Mouse (Mus musculus): Measurements from ENCODE around the gene Sh3bp5l. TPM values are rescaled to one million over a fixed set of nuclear protein-coding genes. Genes with fewer than 3 reads are reported as not detected.

Sh3bp5l gene
- polyA plus RNA-seq, 1 experiment = 16.0 TPM

DNA sequence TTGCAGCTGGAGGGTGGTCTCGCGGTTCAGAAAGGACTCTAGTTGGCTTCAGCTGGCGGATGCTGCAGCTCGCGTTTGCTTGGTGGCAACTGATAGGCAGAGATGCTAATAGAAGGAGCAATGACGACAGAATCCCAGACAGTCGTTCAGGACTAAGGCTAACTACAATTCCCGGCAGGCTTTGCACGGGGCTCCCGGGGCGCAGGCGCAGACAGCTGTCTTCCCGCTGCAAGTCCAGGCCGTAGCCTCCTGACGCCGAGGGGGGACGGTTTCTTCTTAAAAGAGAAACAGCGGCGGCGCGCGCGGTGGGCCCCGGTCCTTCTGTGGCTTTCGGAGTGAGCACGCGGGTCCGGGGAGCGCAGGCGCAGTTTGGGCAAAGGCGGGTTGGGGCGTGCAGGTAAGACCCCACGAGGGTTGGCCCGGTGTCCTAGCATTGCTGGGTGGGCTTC lies 23.6 kb upstream of the Sh3bp5l start, which contains the start of gene Zfp692:
Zfp692 (plus strand) TSS at position 210 of the 449 bp plus-strand sequence.
- TF ChIP-seq CTCF (IDR thresholded peaks at IDR 0.05; ENCODE audit: extremely low read depth, insufficient read depth, insufficient read length, insufficient replicate concordance) (no peak), POLR2A (IDR thresholded peaks at IDR 0.05; ENCODE audit: low read depth, low read length) (no peak)
- no peaks in the 10 kb centered on the region; the same call in 1 of the 2 replicates for H3K4me1 ChIP-seq (ENCODE audit: control insufficient read depth, insufficient read depth, insufficient read length)
- H3K27me3 ChIP-seq (ENCODE audit: control insufficient read depth, insufficient read depth, low read length) = no peaks in the 10 kb centered on the region
- DNase-seq (ENCODE audit: low read depth in 1 of 2, low spot score in 2 of 2) = peak; percentile 70 to 93
- WGBS = under 1% methylated on average over 34 of the region's 34 CpGs
- H3K27ac ChIP-seq (ENCODE audit: insufficient read depth, low read length) = no peak within 1 kb of the TSS
- no peaks in the 10 kb centered on the region for H3K36me3 ChIP-seq (ENCODE audit: control insufficient read depth, insufficient read depth, low read length)
- peak within 1 kb of the TSS; percentile 64 for H3K4me3 ChIP-seq (ENCODE audit: extremely low read depth, insufficient read depth, insufficient read length)

GRCm38 (mm10) chr11:58307411-58308080 lies 23.0 kb upstream of the Sh3bp5l start:
- peak; percentile 28 to 39 for DNase-seq (ENCODE audit: low read depth in 1 of 2, low spot score in 2 of 2)
- TF ChIP-seq CTCF (IDR thresholded peaks at IDR 0.05; ENCODE audit: extremely low read depth, insufficient read depth, insufficient read length, insufficient replicate concordance) (no peak), POLR2A (IDR thresholded peaks at IDR 0.05; ENCODE audit: low read depth, low read length) (no peak)
- H3K27ac ChIP-seq (ENCODE audit: insufficient read depth, low read length) = no peak overlapping the region
- WGBS = 2% methylated on average over 42 of the region's 42 CpGs
- H3K4me1 ChIP-seq (ENCODE audit: control insufficient read depth, insufficient read depth, insufficient read length) = no peaks in the 10 kb centered on the region; the same call in 1 of the 2 replicates
- no peaks in the 10 kb centered on the region for H3K36me3 ChIP-seq (ENCODE audit: control insufficient read depth, insufficient read depth, low read length)
- no peaks in the 10 kb centered on the region for H3K27me3 ChIP-seq (ENCODE audit: control insufficient read depth, insufficient read depth, low read length)
- peak overlapping the region; percentile 64 for H3K4me3 ChIP-seq (ENCODE audit: extremely low read depth, insufficient read depth, insufficient read length)

DNA sequence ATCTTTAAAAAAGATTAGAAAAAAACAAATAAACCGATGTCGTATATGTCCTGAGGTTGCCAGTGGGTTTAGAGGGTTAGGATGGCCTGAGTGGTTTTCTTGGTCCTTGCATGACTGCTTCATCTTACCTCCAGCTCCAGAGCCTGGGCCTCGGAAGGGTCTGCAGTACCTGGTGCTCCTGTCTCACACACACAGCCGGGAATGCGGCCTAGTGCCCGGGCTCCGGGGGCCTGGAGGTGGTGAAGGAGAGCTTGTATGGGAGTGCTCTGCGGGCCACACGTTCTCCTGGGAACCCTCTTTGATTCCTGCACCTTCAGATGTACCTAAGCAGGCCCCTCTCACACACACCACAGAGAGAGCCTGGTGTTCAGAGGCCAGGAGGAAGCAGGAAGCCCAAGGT lies 21.9 kb upstream of the Sh3bp5l start:
- Histone ChIP-seq H3K27ac (ENCODE audit: insufficient read depth, low read length) (no peak overlapping the region), H3K4me1 (ENCODE audit: control insufficient read depth, insufficient read depth, insufficient read length) (no peaks in the 10 kb centered on the region; the same call in 1 of the 2 replicates), H3K36me3 (ENCODE audit: control insufficient read depth, insufficient read depth, low read length) (no peaks in the 10 kb centered on the region), H3K4me3 (ENCODE audit: extremely low read depth, insufficient read depth, insufficient read length) (no peak overlapping the region), H3K27me3 (ENCODE audit: control insufficient read depth, insufficient read depth, low read length) (no peaks in the 10 kb centered on the region)
- no peak for DNase-seq (ENCODE audit: low read depth in 1 of 2, low spot score in 2 of 2)
- 95% methylated on average over 9 of the region's 9 CpGs for WGBS
- TF ChIP-seq CTCF (IDR thresholded peaks at IDR 0.05; ENCODE audit: extremely low read depth, insufficient read depth, insufficient read length, insufficient replicate concordance) = no peak
- no peak for TF ChIP-seq POLR2A (IDR thresholded peaks at IDR 0.05; ENCODE audit: low read depth, low read length)

GRCm38 (mm10) chr11:58314069-58314468 lies 16.5 kb upstream of the Sh3bp5l start:
- TF ChIP-seq POLR2A (IDR thresholded peaks at IDR 0.05; ENCODE audit: low read depth, low read length) (no peak), CTCF (IDR thresholded peaks at IDR 0.05; ENCODE audit: extremely low read depth, insufficient read depth, insufficient read length, insufficient replicate concordance) (no peak)
- Histone ChIP-seq H3K4me3 (ENCODE audit: extremely low read depth, insufficient read depth, insufficient read length) (no peak overlapping the region), H3K27me3 (ENCODE audit: control insufficient read depth, insufficient read depth, low read length) (no peaks in the 10 kb centered on the region), H3K27ac (ENCODE audit: insufficient read depth, low read length) (no peak overlapping the region), H3K36me3 (ENCODE audit: control insufficient read depth, insufficient read depth, low read length) (peaks cover 8% of the 10 kb centered on the region), H3K4me1 (ENCODE audit: control insufficient read depth, insufficient read depth, insufficient read length) (no peaks in the 10 kb centered on the region)
- 92% methylated on average over 6 of the region's 6 CpGs for WGBS
- DNase-seq (ENCODE audit: low read depth in 1 of 2, low spot score in 2 of 2) = no peak

DNA sequence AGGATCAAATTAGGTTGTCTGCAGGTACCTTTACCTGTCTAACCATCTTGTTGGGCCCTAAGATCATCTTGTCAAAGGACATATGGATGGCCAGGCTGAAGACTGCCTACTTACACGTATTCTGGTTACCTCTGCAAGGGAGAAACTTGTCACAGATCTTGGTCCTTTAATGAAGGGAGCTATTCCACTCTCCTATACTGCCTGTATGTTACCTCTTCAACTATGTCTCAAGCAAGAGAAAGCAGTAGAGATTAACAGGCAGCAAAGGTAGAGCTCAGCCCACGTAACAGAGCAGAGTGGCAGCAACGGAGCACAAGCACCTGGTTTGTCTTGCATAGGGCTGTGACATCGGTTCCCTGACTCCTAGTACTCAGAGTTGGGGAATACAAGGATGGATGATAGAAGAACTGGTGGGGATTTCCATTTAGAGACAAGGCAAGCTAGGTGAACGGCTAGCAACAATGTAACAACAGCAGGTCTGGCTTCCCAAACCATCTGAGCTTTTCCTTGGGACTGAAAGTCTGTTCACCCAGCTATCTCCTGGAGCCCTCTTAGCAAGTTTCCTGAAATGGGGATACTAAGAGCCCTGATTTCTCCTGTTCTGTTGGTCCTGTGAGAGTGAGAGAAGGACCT lies 14.9 kb upstream of the Sh3bp5l start:
- 96% methylated on average over 5 of the region's 5 CpGs for WGBS

DNA sequence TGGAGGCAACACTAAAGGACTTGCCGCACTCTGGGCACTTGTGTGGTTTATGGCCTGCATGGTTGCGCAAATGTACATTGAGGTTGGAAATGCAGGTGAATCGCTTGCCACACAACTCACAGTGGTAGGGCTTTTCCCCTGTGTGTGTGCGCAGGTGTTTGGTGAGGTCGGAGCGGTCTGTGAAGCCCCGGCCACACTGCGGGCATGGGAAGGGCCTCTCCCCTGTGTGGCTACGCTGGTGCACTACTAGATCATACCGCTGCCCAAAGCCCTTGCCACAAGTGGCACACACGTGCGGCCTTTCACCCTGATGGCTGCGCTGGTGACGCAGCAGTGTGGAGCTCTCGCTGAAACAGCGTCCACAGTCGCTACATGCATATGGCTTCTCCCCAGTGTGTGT lies 14.2 kb upstream of the Sh3bp5l start:
- H3K4me3 ChIP-seq (ENCODE audit: extremely low read depth, insufficient read depth, insufficient read length) = no peak overlapping the region
- 97% methylated on average over 17 of the region's 17 CpGs for WGBS

More for the DNA sequence above, 14.9 kb upstream of the Sh3bp5l start:
- DNase-seq (ENCODE audit: low read depth in 1 of 2, low spot score in 2 of 2) = no peak
- H3K36me3 ChIP-seq (ENCODE audit: control insufficient read depth, insufficient read depth, low read length) = peaks cover 8% of the 10 kb centered on the region
- no peak for TF ChIP-seq CTCF (IDR thresholded peaks at IDR 0.05; ENCODE audit: extremely low read depth, insufficient read depth, insufficient read length, insufficient replicate concordance)
- no peak for TF ChIP-seq POLR2A (IDR thresholded peaks at IDR 0.05; ENCODE audit: low read depth, low read length)
- H3K4me3 ChIP-seq (ENCODE audit: extremely low read depth, insufficient read depth, insufficient read length) = no peak overlapping the region
- H3K27me3 ChIP-seq (ENCODE audit: control insufficient read depth, insufficient read depth, low read length) = no peaks in the 10 kb centered on the region
- no peak overlapping the region for H3K27ac ChIP-seq (ENCODE audit: insufficient read depth, low read length)
- H3K4me1 ChIP-seq (ENCODE audit: control insufficient read depth, insufficient read depth, insufficient read length) = no peaks in the 10 kb centered on the region

More for the DNA sequence above, 14.2 kb upstream of the Sh3bp5l start:
- H3K4me1 ChIP-seq (ENCODE audit: control insufficient read depth, insufficient read depth, insufficient read length) = no peaks in the 10 kb centered on the region
- no peak for DNase-seq (ENCODE audit: low read depth in 1 of 2, low spot score in 2 of 2)
- peaks cover 8% of the 10 kb centered on the region for H3K36me3 ChIP-seq (ENCODE audit: control insufficient read depth, insufficient read depth, low read length)
- H3K27ac ChIP-seq (ENCODE audit: insufficient read depth, low read length) = no peak overlapping the region
- H3K27me3 ChIP-seq (ENCODE audit: control insufficient read depth, insufficient read depth, low read length) = no peaks in the 10 kb centered on the region
- TF ChIP-seq CTCF (IDR thresholded peaks at IDR 0.05; ENCODE audit: extremely low read depth, insufficient read depth, insufficient read length, insufficient replicate concordance) = no peak
- TF ChIP-seq POLR2A (IDR thresholded peaks at IDR 0.05; ENCODE audit: low read depth, low read length) = no peak

Measured in spleen, adult 2 months (tissue).